Mouse (Mus musculus) A20 (cell line): ENCODE data around the gene Cspg4.
"Not testable (repeated sequence)": the region's sequence is repeated elsewhere in the genome, so short reads cannot be mapped to it uniquely, and the experiment has no call there.

Experiments
- DNase-seq: peaks from one replicate; pipeline ENCODE4 v3.0.0-alpha.2; 2011; ENCODE audit warnings: low read depth, low spot score

Gene Cspg4

DNA sequence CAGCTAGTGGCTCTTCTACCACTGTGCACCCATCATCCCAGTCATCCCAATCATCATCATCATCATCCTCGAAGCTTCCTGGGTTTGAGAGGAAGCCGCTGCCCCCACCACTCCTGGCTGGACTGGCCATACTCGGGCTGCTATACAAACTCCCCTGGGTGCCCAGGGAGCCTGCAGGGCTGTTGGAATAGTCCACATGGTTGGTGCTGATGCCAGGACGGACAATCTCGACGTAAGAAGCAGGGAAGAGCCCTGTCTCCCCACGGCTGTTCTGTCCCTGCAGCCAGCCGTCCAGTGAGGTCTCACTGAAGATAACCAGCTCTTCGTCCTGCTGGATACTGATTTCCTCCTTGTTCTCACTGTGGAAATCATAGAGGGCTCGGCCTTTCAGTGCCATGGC, 61.6 kb downstream of the Cspg4 start:
- no peak for DNase-seq

DNA sequence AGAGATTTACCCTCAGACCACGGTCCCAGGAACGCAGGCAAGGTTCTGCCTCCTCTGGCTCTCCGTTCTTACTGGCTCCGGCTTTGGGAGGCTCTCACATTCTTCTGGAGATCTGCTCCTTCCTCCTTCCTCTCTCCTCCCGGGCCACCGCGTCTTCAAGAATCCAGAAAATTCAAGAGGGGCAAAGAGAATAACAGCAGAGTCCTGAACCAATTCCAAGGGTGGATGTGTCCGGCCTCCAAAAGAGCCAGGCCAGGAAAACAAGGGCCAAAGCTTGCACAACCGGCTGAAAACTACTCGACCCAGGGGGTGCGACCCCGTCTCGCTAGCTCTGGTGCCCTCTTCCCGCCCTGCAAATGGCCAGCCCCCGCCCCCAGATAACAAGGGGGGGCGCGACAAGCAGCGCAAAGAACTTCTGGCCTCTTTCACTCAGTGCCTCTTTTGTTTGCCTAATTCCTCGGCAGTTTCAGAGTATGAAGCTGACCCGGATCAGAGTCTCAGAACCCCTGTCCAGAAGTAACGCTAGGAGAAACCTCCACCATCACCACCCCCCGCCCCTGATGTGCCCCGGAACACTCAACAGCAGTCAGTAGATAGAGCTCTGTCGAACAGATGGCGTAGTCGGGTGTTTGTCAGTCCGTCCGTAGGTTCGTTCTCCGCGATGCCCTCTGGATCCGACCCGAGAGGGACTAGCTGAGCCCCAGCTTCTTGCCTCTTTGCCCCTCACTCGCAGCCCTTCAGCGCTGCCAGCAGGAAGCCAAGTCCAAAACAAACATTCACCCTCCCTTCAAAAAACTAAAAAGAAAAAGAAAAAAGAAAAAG, 62.6 kb downstream of the Cspg4 start:
- peak; percentile 24 for DNase-seq

DNA sequence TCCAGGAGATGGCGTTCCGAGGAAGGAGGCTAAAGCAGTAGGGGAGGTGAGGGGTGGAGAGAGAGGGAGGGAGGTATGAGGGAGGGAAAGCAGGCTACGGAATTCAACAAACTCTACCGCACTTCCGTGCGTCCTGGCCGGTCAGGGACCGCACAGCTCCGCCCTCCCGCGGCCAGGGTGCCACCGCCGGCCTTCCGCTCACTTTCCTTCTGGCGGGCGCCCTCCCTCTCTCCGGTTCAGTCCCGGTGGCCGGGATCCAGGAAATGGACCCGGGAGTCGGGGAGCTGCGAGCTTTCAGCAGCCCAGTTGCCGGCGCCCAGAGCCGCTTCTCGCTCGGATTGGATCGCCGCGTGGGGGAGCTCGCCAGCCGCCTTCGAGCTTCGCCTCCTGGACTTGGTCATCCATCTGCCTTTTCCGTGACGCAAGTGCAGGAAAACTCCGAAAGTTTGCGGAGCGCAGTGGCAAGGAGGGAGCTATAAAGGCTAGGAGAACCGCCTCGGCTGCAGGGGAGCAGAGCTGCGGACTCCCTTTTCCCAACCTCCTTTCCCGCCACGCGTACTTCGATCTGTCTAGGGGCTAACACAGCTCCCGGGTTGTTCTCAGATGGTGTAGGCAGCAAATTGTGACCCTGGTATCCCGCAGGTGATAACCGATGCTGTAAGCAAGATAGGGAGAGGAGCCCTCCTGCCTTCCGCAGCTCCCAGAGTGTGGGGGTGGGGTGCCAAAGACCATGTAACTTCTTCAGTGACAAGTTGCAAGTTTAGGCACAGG, 63.4 kb downstream of the Cspg4 start, which contains the start of gene Snx33:
TSS of gene Snx33 (minus strand) at position 331 of the 771 bp plus-strand sequence.
- DNase-seq = peak; percentile 88

- no peak for DNase-seq
Observed at GRCm38 (mm10) chr9:56929496-56929895, 64.7 kb downstream of the Cspg4 start.

- no peak for DNase-seq
Observed at GRCm38 (mm10) chr9:56930556-56930955, 65.7 kb downstream of the Cspg4 start.

DNA sequence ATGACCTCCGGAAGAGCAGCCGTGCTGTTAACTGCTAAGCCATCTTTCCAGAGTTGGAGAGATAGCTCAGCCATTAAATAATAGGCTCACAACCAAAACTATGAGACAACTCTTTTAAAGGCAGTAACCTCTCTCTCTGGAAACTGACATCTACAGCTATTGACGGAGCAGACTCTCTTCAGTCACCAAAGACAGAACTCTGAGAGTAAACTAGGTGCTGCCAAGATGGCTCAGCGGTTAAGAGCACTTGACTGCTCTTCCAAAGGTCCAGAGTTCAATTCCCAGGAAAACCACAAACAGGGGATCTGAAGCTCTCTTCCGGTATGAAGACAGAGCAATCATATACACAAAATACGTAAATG, 72.0 kb downstream of the Cspg4 start:
- DNase-seq = no peak

- peak; percentile 96 for DNase-seq
Observed at GRCm38 (mm10) chr9:56937223-56938160, 72.7 kb downstream of the Cspg4 start, which contains the start of gene Imp3. Gene Imp3, plus strand, starts transcription at chr9:56937475.

- peak; percentile 53 for DNase-seq
Observed at GRCm38 (mm10) chr9:56938374-56938773, 73.5 kb downstream of the Cspg4 start.

DNA sequence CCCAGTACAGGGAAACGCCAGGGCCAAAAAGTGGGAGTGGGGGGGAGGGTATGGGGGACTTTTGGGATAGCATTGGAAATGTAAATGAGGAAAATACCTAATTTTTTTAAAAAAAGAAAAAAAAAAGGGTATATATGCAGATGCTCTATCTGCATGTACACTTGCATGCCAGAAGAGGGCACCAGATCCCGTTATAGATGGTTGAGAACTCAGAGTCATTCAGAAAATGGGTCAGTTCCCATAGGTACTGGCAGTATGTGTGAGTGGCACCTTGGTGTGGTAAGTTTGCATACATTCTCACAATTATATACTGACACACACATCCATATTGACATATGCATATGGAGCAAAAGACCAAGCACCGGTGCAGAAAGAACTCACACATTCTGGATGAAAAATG, 82.6 kb downstream of the Cspg4 start:
- peak; percentile 70 for DNase-seq

- not testable (repeated sequence) for DNase-seq
Observed at GRCm38 (mm10) chr9:56948699-56949098, 83.9 kb downstream of the Cspg4 start.
